Mouse (Mus musculus): ENCODE measurements around the gene Ntrk2.

DNA sequence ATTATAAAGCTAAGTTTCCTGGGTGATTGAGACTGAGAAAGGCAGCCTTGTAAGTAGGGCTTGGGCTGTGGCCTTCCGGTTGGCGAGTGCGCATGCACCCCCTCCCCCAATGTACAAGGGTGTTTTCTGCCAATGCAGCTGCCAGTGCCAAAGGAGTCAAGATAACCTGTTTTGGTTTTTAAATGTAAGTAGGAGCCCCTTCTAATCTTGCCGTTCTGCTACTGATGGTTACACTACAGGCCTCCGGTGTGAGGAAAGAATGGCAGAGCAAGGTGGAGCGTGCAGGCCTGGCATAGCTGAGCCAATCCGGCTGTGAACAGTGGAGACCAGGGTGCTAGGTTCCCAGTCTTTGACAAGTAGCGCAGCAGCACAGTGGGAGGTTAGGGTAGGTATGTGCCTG lies 3.6 kb downstream of the Ntrk2 start:
- TF ChIP-seq POLR2A (IDR thresholded peaks at IDR 0.05; ENCODE audit: borderline replicate concordance, extremely low read depth, low read depth, low read length) (no peak), CTCF (IDR thresholded peaks at IDR 0.05; ENCODE audit: insufficient read depth, low read length) (no peak)

Data from lung, adult 2 months (tissue).